Mouse (Mus musculus) embryonic facial prominence, embryonic 11.5 days (tissue): ENCODE data around the gene Slc7a12. TPM values are rescaled to one million over a fixed set of nuclear protein-coding genes. Genes with fewer than 3 reads are reported as not detected.

Experiments
- ATAC-seq: fragments of 200-750 bp; cut with Nextera tagmentation; replicated peaks from 2 replicates; pipeline ENCODE4 v1.8.0; 2017; ENCODE audit warnings: low read depth; ENCODE audit not compliant: insufficient number of reproducible peaks, low FRiP score, low TSS enrichment
- DNase-seq: peaks from one replicate; pipeline ENCODE4 v3.0.0-alpha.2; 2015; ENCODE audit warnings: low spot score
- H3K27ac ChIP-seq: fragments of 300-500 bp; sonication (generic); replicated peaks from 2 replicates; pipeline ENCODE4 v1.5.1; 2014; ENCODE audit warnings: mild to moderate bottlenecking, low read depth, low read length, control low read depth
- H3K27me3 ChIP-seq: fragments of 300-500 bp; sonication (generic); 2 replicates; pipeline ENCODE4 v1.6.1; 2014; ENCODE audit warnings: mild to moderate bottlenecking, low read length, moderate library complexity, mixed read lengths; ENCODE audit not compliant: control insufficient read depth, insufficient read depth
- H3K36me3 ChIP-seq: fragments of 300-500 bp; sonication (generic); replicated peaks from 2 replicates; pipeline ENCODE4 v1.6.1; 2014; ENCODE audit warnings: low read depth, mild to moderate bottlenecking, low read length, moderate library complexity, mixed read lengths; ENCODE audit not compliant: control insufficient read depth, insufficient read depth
- H3K4me1 ChIP-seq: fragments of 300-500 bp; sonication (generic); 2 replicates; pipeline ENCODE4 v1.6.1; 2014; ENCODE audit warnings: low read length, mixed read lengths; ENCODE audit not compliant: control insufficient read depth, insufficient read depth
- H3K4me2 ChIP-seq: fragments of 300-500 bp; sonication (generic); 2 replicates; pipeline ENCODE4 v1.6.1; 2014; ENCODE audit warnings: low read depth, mild to moderate bottlenecking, control low read depth, low read length, moderate library complexity
- H3K4me3 ChIP-seq: fragments of 300-500 bp; sonication (generic); 2 replicates; pipeline ENCODE4 v1.5.1; 2014; ENCODE audit warnings: low read depth, low read length, control low read depth
- H3K9ac ChIP-seq: fragments of 300-500 bp; sonication (generic); replicated peaks from 2 replicates; pipeline ENCODE4 v1.6.1; 2014; ENCODE audit warnings: mild to moderate bottlenecking, control low read depth, low read length
- H3K9me3 ChIP-seq: fragments of 300-500 bp; sonication (generic); replicated peaks from 2 replicates; pipeline ENCODE4 v1.6.1; 2016; ENCODE audit warnings: mild to moderate bottlenecking, low read length, inconsistent platforms, mixed read lengths; ENCODE audit not compliant: control insufficient read depth
- WGBS: fragments of 180-500 bp; shearing (Covaris S2); extraction: QIAGEN DNeasy Blood & Tissue Kit; methylation state at CpG from one replicate; pipeline ENCODE4 v1.1.7; 2014; 5-methylcytosine and 5-hydroxymethylcytosine counted together
- polyA plus RNA-seq: library from polyadenylated mRNA; unstranded; fragments of >200 nt; fragmentation: Nextera tagmentation; extraction: Ambion mirVana; gene quantifications from 2 replicates; pipeline ENCODE4 v1.2.1, GENCODE M21; 2014

Slc7a12 gene
- not detected in 2 replicates for polyA plus RNA-seq

DNA sequence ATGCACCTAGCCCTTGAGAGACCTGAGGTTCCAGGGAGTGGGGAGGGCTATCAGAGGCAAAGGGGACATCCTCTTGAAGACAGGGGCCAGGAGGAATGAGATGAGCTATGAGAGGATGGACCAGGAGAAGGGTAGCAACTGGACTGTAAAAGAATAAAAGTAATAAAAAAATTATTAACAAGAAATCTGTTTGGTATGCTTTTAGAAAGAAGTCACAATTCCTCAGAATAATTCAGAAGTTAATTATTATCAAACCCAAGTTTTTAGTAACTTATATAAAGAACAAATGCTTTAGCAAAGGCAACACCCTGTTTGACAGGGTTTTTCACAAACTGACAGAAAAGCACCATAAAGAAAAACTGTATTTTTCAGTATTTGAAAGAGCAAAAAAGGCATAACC, at the start of gene Slc7a12:
Gene Slc7a12 (plus strand): TSS at position 301 of the 400 bp plus-strand sequence.
- Histone ChIP-seq H3K9ac (no peak within 1 kb of the TSS), H3K9me3 (no peaks in the 10 kb centered on the region), H3K27me3 (no peaks in the 10 kb centered on the region), H3K4me1 (no peaks in the 10 kb centered on the region), H3K27ac (no peak within 1 kb of the TSS), H3K36me3 (no peaks in the 10 kb centered on the region), H3K4me3 (no peak within 1 kb of the TSS), H3K4me2 (no peak within 1 kb of the TSS)
- DNase-seq (no peak), ATAC-seq (no peak)

DNA sequence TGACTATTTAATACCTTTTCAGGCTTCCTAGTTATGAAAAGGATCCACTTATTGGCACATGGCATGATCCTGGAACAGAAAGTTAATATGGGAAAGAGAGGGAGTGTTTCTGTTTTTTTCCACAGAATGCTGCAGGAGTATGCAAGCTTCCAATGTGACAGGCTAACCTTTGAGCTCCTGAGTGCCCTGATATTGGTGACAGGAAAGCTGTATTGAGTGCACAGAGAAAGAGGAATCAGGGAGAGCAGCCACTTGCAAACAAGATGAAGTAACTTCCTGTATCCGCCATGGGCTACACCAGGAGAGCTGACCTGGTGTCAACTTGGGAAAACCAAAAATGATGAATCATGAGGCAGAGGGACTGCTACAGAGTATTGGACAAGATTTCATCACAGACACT, 48.1 kb upstream of the Slc7a12 start:
- ATAC-seq (no peak), DNase-seq (no peak)
- Histone ChIP-seq H3K27ac (no peak overlapping the region), H3K4me1 (no peaks in the 10 kb centered on the region), H3K36me3 (no peaks in the 10 kb centered on the region), H3K4me3 (no peak overlapping the region), H3K9ac (no peak overlapping the region), H3K9me3 (no peaks in the 10 kb centered on the region), H3K4me2 (no peak overlapping the region), H3K27me3 (no peaks in the 10 kb centered on the region)
- 76% methylated on average over 1 of the region's 1 CpGs for WGBS

DNA sequence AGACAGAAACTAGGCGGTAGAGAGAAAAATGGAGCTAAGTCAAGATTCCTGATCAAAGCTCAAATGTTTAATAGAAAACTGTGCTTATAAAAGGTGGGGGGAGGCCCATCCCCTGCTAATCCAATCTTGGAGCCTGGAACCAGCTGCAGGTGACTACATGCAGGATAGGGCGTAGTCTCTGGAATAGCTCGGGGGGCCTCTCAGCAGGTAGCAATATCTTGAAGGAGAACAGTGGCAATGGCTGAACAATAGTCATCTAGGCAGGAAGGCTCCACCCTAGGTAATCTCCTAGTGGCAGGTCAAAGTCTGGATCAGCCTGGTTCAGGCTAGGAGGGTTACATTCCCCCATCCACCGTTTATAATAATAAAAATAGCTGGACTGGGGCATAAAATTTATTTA, 34.5 kb upstream of the Slc7a12 start:
- Histone ChIP-seq H3K9ac (no peak overlapping the region), H3K4me3 (no peak overlapping the region), H3K4me2 (no peak overlapping the region), H3K27me3 (no peaks in the 10 kb centered on the region), H3K27ac (no peak overlapping the region), H3K9me3 (no peaks in the 10 kb centered on the region), H3K4me1 (no peaks in the 10 kb centered on the region), H3K36me3 (no peaks in the 10 kb centered on the region)
- no peak for DNase-seq
- 87% methylated on average over 4 of the region's 4 CpGs for WGBS
- ATAC-seq, result no peak

DNA sequence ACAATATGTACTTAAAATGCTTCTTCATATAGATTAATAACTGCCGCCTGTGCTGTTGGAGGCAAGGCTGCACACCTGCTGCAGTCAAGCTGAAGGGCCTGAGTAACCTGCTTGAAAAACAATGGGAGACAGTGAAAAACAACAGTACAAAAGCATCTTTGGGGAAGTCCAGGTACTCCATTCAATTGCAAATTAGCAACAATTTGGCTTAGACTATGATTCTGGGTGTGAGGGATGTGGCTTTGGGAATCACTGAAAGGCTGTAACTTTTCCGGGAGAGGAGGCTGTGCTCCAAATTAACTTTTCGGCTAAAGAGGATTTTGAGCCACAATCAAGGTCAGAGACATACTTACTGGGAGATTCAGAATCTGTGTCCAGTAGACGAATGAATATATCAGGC, 33.8 kb upstream of the Slc7a12 start:
- no peak for ATAC-seq
- H3K4me2 ChIP-seq, result no peak overlapping the region
- no peaks in the 10 kb centered on the region for H3K27me3 ChIP-seq
- DNase-seq, result no peak
- H3K36me3 ChIP-seq, result no peaks in the 10 kb centered on the region
- H3K4me1 ChIP-seq, result no peaks in the 10 kb centered on the region
- 94% methylated on average over 4 of the region's 4 CpGs for WGBS
- no peaks in the 10 kb centered on the region for H3K9me3 ChIP-seq
- H3K4me3 ChIP-seq, result no peak overlapping the region
- no peak overlapping the region for H3K27ac ChIP-seq
- H3K9ac ChIP-seq, result no peak overlapping the region

Other genes starting within 250 kb of the Slc7a12 start
- gene 1810022K09Rik, start 130.6 kb downstream of the Slc7a12 start, polyA plus RNA-seq, result 472 and 560 TPM in 2 replicates
- 3.5 and 4.5 TPM in 2 replicates for gene Car13, start 161.0 kb downstream of the Slc7a12 start, polyA plus RNA-seq